ENCODE assay signal across 1 mouse cellular context in the genomic region with DNA sequence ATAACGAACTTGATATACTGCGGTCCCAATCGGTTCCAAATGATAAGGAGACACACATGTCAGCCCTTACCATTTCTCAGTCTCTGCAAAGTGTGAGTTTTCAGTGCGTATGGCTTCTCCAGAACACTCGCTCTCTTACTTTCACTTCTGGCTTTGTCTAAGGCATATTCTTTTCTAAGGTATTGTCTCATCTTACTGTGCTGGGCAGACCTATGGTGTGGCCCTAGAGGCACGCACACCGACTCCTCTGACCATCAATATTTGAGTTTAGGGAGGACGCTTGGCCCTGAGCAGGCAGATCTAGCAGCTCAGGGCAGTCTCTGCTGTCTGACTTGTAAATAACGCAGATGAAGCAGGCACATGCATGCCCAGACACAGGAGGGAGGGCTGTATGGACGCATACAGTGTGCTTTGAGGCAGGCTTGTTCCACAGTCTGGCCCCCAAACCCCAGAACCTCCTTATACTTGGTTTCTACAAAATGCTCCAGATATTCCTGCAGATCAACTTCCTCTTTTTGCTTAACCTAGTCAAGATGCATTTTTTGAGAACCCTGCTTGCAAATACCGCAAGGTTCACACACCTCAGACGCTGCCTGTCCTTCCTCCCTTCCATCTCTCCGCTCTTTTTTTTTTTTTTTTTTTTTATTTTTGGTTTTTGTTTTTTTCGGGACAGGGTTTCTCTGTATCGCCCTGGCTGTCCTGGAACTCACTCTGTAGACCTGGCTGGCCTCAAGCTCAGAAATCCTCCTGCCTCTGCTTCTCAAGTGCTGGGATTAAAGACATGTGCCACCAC.
TF ChIP-seq lines count a peak whose summit lies in the region.

No protein-coding gene starts in this region.

TF ChIP-seq in MEL, 35 proteins besides CTCF, POLR2A, EP300 and RAD21:
- no peak for TF ChIP-seq MAFK (IDR thresholded peaks at IDR 0.05; ENCODE audit: borderline replicate concordance, low read depth, low read length)
- no peak for TF ChIP-seq CHD2 (IDR thresholded peaks at IDR 0.05; ENCODE audit: low read length)
- TF ChIP-seq ZNF384 (IDR thresholded peaks at IDR 0.05; ENCODE audit: low read depth, low read length): peak; percentile 93
- no peak for TF ChIP-seq USF1 (IDR thresholded peaks at IDR 0.05; ENCODE audit: low read depth, low read length)
- no peak for TF ChIP-seq SMC3 (IDR thresholded peaks at IDR 0.05; ENCODE audit: low read depth, low read length)
- TF ChIP-seq MAZ (IDR thresholded peaks at IDR 0.05; ENCODE audit: low read depth, low read length): no peak
- 0 out of 2 replicates have a peak, but pooled peaks have one; percentile 30 for TF ChIP-seq POLR2AphosphoS2 (IDR thresholded peaks at IDR 0.05; ENCODE audit: low read length)
- TF ChIP-seq GABPA (IDR thresholded peaks at IDR 0.05; ENCODE audit: low read depth, low read length): no peak
- TF ChIP-seq HCFC1 (IDR thresholded peaks at IDR 0.05; ENCODE audit: low read depth, low read length): no peak
- peak; percentile 65; the same call in 1 of the 2 replicates for TF ChIP-seq TBP (IDR thresholded peaks at IDR 0.05; ENCODE audit: low read depth, low read length)
- 0 out of 2 replicates have a peak, but pooled peaks have one; percentile 38 for TF ChIP-seq GATA1 (IDR thresholded peaks at IDR 0.05; ENCODE audit: low read depth, low read length)
- no peak for TF ChIP-seq MYB (IDR thresholded peaks at IDR 0.05; ENCODE audit: low read depth, low read length)
- TF ChIP-seq ELF1 (IDR thresholded peaks at IDR 0.05; ENCODE audit: low read depth, low read length): no peak
- no peak for TF ChIP-seq ZKSCAN1 (IDR thresholded peaks at IDR 0.05; ENCODE audit: low read depth, low read length)
- TF ChIP-seq NELFE (IDR thresholded peaks at IDR 0.05; ENCODE audit: low read depth, low read length): peak; percentile 38; the same call in 1 of the 2 replicates
- no peak for TF ChIP-seq BHLHE40 (IDR thresholded peaks at IDR 0.05; ENCODE audit: borderline replicate concordance, low read depth, low read length)
- TF ChIP-seq E2F4 (IDR thresholded peaks at IDR 0.05; ENCODE audit: borderline replicate concordance, low read depth, low read length): no peak
- no peak for TF ChIP-seq KAT2A (conservative IDR thresholded peaks at IDR 0.05; ENCODE audit: low read depth, low read length)
- no peak for TF ChIP-seq MEF2A (IDR thresholded peaks at IDR 0.05; ENCODE audit: extremely low read depth, insufficient replicate concordance, low read depth, low read length, poor library complexity, severe bottlenecking)
- TF ChIP-seq MYC (IDR thresholded peaks at IDR 0.05; ENCODE audit: low read depth, low read length): 0 out of 2 replicates have a peak, but pooled peaks have one; percentile 23
- no peak for TF ChIP-seq POLR2AphosphoS5 (IDR thresholded peaks at IDR 0.05; ENCODE audit: borderline replicate concordance, low read depth, low read length)
- no peak for TF ChIP-seq TCF12 (IDR thresholded peaks at IDR 0.05; ENCODE audit: low read depth, low read length)
- TF ChIP-seq MXI1 (IDR thresholded peaks at IDR 0.05; ENCODE audit: low read depth, low read length): peak; percentile 73
- no peak for TF ChIP-seq JUND (IDR thresholded peaks at IDR 0.05; ENCODE audit: low read depth, low read length)
- TF ChIP-seq ZMIZ1 (IDR thresholded peaks at IDR 0.05; ENCODE audit: low read depth, low read length): no peak
- TF ChIP-seq ETS1 (IDR thresholded peaks at IDR 0.05; ENCODE audit: low read depth, low read length): peak; percentile 52; the same call in 1 of the 2 replicates
- TF ChIP-seq RCOR1 (IDR thresholded peaks at IDR 0.05; ENCODE audit: low read depth, low read length): peak; percentile 30
- no peak for TF ChIP-seq MAX (IDR thresholded peaks at IDR 0.05; ENCODE audit: low read length)
- no peak for TF ChIP-seq USF2 (IDR thresholded peaks at IDR 0.05; ENCODE audit: borderline replicate concordance in 1 of 2, insufficient read depth in 1 of 2, low read depth in 1 of 2, low read length in 2 of 2)
- no peak for TF ChIP-seq SIN3A (IDR thresholded peaks at IDR 0.05; ENCODE audit: low read length)
- peak; percentile 73 for TF ChIP-seq NRF1 (IDR thresholded peaks at IDR 0.05; ENCODE audit: insufficient read depth, low read depth, low read length, poor library complexity, severe bottlenecking)
- no peak for TF ChIP-seq UBTF (IDR thresholded peaks at IDR 0.05; ENCODE audit: borderline replicate concordance, insufficient read depth, low read depth, low read length)
- no peak for TF ChIP-seq ZC3H11A (IDR thresholded peaks at IDR 0.05; ENCODE audit: low read depth, low read length)
- TF ChIP-seq CHD1 (IDR thresholded peaks at IDR 0.05; ENCODE audit: low read depth, low read length): no peak
- TF ChIP-seq TAL1 (IDR thresholded peaks at IDR 0.05; ENCODE audit: low read length): no peak
